Mouse (Mus musculus): ENCODE measurements at regions not wholly inside any gene's neighbourhood (a gene's known extent, or its start where the extent isn't known, plus 50 kb on each side); places are given as distances from the start of the nearest gene placed in this dataset.

DNA sequence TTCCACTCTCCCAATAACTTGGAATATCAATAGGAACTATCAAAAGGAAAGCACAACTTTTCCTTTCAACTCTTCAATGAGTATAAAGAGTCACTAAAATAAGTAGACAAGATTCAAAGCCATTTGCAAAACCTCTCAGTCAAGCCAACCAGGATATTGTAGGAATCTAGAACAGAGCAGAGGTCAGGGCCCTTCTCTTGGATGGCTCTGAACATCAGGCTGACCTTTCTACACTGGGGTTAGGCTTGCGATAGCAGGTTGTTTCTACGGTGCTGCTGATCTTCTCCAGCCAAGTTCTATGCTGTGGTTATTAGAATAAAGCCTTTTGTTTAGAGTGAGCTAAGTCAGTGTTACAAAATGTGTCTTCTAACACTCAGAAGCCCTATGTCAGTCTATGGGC is 658.6 kb downstream of the Ofcc1 start:
- Histone ChIP-seq H3K4me3 (ENCODE audit: insufficient read depth, low read length) (no peak overlapping the region), H3K27ac (ENCODE audit: insufficient read depth, low read length) (no peak overlapping the region), H3K4me1 (ENCODE audit: control insufficient read depth, insufficient read depth, low read length) (no peaks in the 10 kb centered on the region)
- TF ChIP-seq POLR2A (IDR thresholded peaks at IDR 0.05; ENCODE audit: extremely low read depth, insufficient read depth, low read length) (no peak), CTCF (IDR thresholded peaks at IDR 0.05; ENCODE audit: extremely low read depth, insufficient read depth, low read length) (no peak)

DNA sequence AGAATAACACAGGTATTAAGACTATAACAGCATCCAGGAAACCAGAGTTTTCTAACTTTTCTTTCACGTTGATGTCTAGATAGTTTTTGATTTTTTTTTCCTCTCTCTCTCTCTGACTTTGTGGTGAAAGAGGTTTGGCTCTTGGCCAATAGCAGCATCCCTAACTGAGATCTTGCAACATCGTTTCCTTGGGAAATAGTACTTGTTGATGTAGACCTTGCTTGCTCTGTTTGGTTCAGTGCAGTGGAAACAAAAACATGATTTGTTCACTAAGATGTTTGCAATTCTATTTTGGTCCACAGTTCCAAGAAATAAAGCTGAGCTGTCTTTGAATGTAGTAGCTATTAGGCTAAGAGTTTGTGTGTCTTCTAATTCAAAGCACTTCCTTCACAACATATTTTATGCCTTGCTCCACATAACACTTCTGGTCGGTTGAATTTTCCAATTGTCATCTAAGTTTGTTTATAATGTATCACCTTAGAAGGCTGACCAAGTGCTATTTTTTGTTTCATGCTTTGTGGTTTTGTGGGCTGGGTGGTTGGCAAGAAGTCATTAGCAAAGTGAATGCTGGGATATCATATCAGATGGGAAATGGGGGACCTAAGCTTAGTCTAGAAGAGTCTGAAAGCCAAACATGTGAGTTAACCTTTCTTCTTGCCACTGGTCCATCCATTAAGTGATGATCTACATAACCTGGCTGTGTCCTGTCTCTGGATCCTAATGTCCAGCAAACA is 669.8 kb downstream of the Ofcc1 start:
- Histone ChIP-seq H3K4me1 (ENCODE audit: control insufficient read depth, insufficient read depth, low read length) (no peaks in the 10 kb centered on the region), H3K4me3 (ENCODE audit: insufficient read depth, low read length) (no peak overlapping the region), H3K27ac (ENCODE audit: insufficient read depth, low read length) (no peak overlapping the region)
- TF ChIP-seq POLR2A (IDR thresholded peaks at IDR 0.05; ENCODE audit: extremely low read depth, insufficient read depth, low read length), result no peak
- no peak for TF ChIP-seq CTCF (IDR thresholded peaks at IDR 0.05; ENCODE audit: extremely low read depth, insufficient read depth, low read length)

DNA sequence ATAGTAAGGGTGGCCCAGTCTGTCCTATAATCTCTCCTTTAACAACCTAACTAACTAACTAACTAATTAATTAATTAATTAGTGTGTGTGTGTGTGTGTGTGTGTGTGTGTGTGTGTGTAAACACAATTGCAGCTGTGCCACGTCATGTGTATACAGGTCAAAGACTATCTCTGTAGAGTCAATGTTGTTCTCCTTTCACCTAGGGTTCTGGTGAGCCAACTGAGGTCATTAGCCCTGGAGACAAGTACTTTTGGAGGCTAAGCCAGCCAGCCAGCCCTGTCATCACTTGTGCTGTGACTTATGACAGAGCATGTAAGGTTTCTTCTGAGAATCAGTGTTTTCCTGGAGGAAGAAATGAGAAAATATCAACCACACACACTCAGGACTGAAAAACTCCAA is 696.7 kb downstream of the Ofcc1 start:
- H3K4me1 ChIP-seq (ENCODE audit: control insufficient read depth, insufficient read depth, low read length), result no peaks in the 10 kb centered on the region
- no peak overlapping the region for H3K4me3 ChIP-seq (ENCODE audit: insufficient read depth, low read length)
- no peak overlapping the region for H3K27ac ChIP-seq (ENCODE audit: insufficient read depth, low read length)
- no peak for TF ChIP-seq POLR2A (IDR thresholded peaks at IDR 0.05; ENCODE audit: extremely low read depth, insufficient read depth, low read length)
- TF ChIP-seq CTCF (IDR thresholded peaks at IDR 0.05; ENCODE audit: extremely low read depth, insufficient read depth, low read length), result no peak

DNA sequence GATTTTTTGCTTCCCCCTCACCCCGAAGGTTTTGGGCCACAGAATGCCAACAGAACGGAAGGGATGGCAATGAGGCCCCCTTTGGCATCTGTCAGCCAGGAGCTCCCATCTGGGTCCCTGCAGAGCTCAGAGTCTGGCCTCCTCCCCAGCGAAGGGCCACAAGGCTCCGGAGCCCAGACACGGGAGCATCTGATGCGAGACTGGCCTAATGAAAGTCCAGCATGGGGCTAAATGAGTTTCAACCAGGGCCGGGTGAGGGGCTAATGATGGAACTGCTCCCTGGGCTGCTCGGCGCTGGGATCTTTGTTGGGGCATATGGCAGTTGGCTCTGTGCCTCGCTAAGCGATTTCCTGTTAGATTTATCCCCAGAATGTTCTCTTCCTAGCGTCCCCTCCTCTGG is 688.8 kb upstream of the Slc35b3 start:
- no peak overlapping the region for H3K4me3 ChIP-seq (ENCODE audit: insufficient read depth, low read length)
- TF ChIP-seq POLR2A (IDR thresholded peaks at IDR 0.05; ENCODE audit: extremely low read depth, insufficient read depth, low read length) (no peak), CTCF (IDR thresholded peaks at IDR 0.05; ENCODE audit: extremely low read depth, insufficient read depth, low read length) (no peak)
- H3K4me1 ChIP-seq (ENCODE audit: control insufficient read depth, insufficient read depth, low read length), result no peaks in the 10 kb centered on the region
- H3K27ac ChIP-seq (ENCODE audit: insufficient read depth, low read length), result no peak overlapping the region

DNA sequence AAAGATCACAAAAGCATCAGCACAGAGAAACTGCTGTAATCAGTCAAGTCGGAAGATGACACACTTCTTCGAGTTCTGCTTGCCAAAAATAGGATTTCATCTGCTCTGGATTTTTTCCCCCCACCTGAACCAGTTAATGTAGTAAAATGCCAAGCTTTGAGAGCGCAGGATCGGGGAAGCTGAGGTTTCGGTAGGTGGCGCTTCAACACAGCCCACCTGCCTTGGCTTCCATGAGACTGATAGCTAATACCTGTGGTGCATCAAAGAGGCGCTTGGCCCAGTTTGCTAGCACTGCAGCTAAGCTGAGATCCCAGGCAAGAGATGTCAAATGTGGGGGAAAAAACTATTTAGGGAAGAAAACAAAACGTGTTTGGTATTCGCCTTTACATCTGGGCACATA is 686.7 kb upstream of the Slc35b3 start:
- Histone ChIP-seq H3K27ac (ENCODE audit: insufficient read depth, low read length) (no peak overlapping the region), H3K4me3 (ENCODE audit: insufficient read depth, low read length) (no peak overlapping the region), H3K4me1 (ENCODE audit: control insufficient read depth, insufficient read depth, low read length) (no peaks in the 10 kb centered on the region)
- TF ChIP-seq CTCF (IDR thresholded peaks at IDR 0.05; ENCODE audit: extremely low read depth, insufficient read depth, low read length) (peak; percentile 76), POLR2A (IDR thresholded peaks at IDR 0.05; ENCODE audit: extremely low read depth, insufficient read depth, low read length) (no peak)

DNA sequence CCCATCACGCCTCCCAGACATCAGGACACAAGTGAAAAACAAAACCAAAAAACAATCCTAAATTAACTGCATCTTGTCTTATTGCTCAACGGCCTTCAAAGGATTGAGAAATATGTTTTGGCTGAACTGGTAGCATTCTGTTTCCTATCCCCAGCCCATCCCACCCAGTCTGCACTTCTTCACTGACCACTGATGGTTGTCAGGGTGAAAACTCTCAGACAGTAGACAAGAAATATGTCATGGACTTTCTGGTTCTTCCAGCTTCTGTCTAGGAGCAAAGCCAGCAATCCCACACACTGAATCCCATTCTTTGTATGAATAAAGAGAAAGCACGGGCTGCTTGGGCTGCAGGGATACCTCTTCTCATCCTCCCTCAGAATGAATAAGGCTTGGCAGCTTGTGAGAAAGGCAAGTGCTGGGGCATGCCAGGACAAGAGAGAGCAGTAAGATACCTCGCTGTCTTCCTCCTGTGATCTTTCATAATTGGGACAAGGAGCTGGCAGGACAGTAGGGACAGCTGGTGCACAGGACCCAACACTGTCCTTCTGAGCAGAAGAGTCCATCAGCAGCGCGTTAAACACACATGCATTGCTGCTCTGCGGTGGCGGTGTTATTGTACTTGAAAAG is 670.9 kb upstream of the Slc35b3 start:
- no peaks in the 10 kb centered on the region for H3K4me1 ChIP-seq (ENCODE audit: control insufficient read depth, insufficient read depth, low read length)
- TF ChIP-seq CTCF (IDR thresholded peaks at IDR 0.05; ENCODE audit: extremely low read depth, insufficient read depth, low read length) (no peak), POLR2A (IDR thresholded peaks at IDR 0.05; ENCODE audit: extremely low read depth, insufficient read depth, low read length) (no peak)

More for the DNA sequence above, 670.9 kb upstream of the Slc35b3 start:
- H3K4me3 ChIP-seq (ENCODE audit: insufficient read depth, low read length), result no peak overlapping the region
- H3K27ac ChIP-seq (ENCODE audit: insufficient read depth, low read length), result no peak overlapping the region

Measured in cortical plate, adult 2 months (tissue).